Mouse (Mus musculus) NIH3T3 (cell line): Measurements from ENCODE around the gene Aldh16a1.

Experiments
- DNase-seq: peaks from one replicate; pipeline ENCODE4 v3.0.0-alpha.2; 2012; ENCODE audit warnings: low read depth

The Aldh16a1 gene

DNA sequence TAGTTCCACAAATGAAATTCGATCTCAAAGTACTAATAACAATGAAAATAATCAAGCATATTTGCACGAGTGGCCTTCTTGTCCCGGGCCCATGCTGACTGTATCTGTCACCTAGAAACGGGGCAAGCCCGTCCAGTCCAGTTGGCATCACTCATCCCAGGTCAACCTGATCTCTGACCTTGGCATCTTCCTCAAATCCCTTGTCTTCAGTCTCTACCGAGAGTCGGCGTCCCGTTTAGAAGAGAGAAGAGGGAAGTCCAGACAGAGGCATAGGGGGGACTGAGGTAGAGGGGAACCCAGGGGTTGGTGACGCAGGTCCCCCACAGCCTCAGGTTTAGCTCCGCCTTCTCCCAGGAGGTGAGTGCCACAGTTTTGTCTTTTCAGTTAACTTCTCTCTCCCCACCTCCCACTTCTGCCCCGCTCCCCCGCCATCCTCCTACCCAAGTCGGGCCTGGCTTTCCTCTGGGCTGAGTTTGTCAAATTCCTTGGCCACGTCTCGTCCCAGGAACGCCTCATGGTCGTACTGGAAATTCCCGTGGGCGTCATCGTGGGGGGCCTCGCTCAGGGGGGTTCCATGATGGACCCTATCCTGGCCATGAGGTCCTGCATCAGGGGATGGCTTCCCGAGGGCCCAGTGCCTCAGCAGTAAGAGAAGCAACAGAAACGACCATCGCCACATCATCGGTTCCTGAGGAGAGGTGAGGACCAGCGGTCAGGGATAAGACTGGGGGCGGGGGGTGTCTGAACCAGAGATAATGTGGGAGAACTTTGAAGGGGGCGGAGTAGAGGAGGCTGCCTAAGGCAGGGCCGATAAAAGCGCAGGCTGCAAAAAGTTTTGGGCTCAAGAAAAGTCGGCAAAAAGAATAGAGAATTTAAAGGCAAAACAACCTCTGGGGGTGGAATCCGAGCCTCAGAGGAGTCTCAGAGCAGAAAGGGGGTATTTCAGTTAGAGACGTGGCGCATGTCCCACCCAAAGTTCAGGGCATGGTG lies 63.1 kb downstream of the Aldh16a1 start:
- DNase-seq = peak; percentile 77
